Mouse (Mus musculus): ENCODE results near the gene Ift27. TPM values are rescaled to one million over a fixed set of nuclear protein-coding genes. Genes with fewer than 3 reads are reported as not detected.

Ift27 gene
- polyA plus RNA-seq, 1 experiment: 38.7 TPM

GRCm38 (mm10) chr15:78117731-78118130, 56.2 kb downstream of the Ift27 start:
- Histone ChIP-seq H3K4me2 (ENCODE audit: low read depth) (no peak overlapping the region), H3K4me3 (no peak overlapping the region), H3K27me3 (ENCODE audit: control insufficient read depth, insufficient read depth, insufficient read length) (peaks cover 18% of the 10 kb centered on the region), H3ac (ENCODE audit: control insufficient read depth, insufficient read length) (no peak overlapping the region), H3K36me3 (ENCODE audit: control insufficient read depth, insufficient read depth) (no peaks in the 10 kb centered on the region), H3K79me2 (ENCODE audit: control insufficient read depth, insufficient read depth) (no peaks in the 10 kb centered on the region)
- TF ChIP-seq USF1 (IDR thresholded peaks at IDR 0.05; ENCODE audit: low read depth) (no peak), SRF (IDR thresholded peaks at IDR 0.05; ENCODE audit: control insufficient read depth, insufficient read length, low read depth) (no peak), TCF3 (IDR thresholded peaks at IDR 0.05; ENCODE audit: insufficient read length, low read depth) (no peak), CEBPB (IDR thresholded peaks at IDR 0.05; ENCODE audit: insufficient read depth, poor library complexity, severe bottlenecking) (no peak), MYOG (IDR thresholded peaks at IDR 0.05; ENCODE audit: control insufficient read depth in 1 of 3, insufficient read depth in 1 of 3, insufficient read length in 2 of 3, low read depth in 2 of 3) (no peak), MAX (IDR thresholded peaks at IDR 0.05; ENCODE audit: low read depth) (no peak), TCF12 (IDR thresholded peaks at IDR 0.05; ENCODE audit: insufficient read depth, poor library complexity, severe bottlenecking) (no peak), POLR2AphosphoS2 (IDR thresholded peaks at IDR 0.05; ENCODE audit: insufficient read length, low read depth) (no peak), POLR2A (IDR thresholded peaks at IDR 0.05; ENCODE audit: insufficient read length, low read depth) (no peak), E2F4 (IDR thresholded peaks at IDR 0.05; ENCODE audit: insufficient read depth) (no peak), REST (IDR thresholded peaks at IDR 0.05; ENCODE audit: insufficient read depth, insufficient read length) (no peak), MYOD1 (IDR thresholded peaks at IDR 0.05; ENCODE audit: control insufficient read depth in 1 of 3, insufficient read length in 2 of 3, low read depth in 2 of 3) (no peak)

GRCm38 (mm10) chr15:78116936-78117335, 57.0 kb downstream of the Ift27 start:
- no peak overlapping the region for H3ac ChIP-seq (ENCODE audit: control insufficient read depth, insufficient read length)
- H3K4me2 ChIP-seq (ENCODE audit: low read depth): no peak overlapping the region
- H3K79me2 ChIP-seq (ENCODE audit: control insufficient read depth, insufficient read depth): no peaks in the 10 kb centered on the region
- no peak for TF ChIP-seq USF1 (IDR thresholded peaks at IDR 0.05; ENCODE audit: low read depth)
- H3K36me3 ChIP-seq (ENCODE audit: control insufficient read depth, insufficient read depth): no peaks in the 10 kb centered on the region
- H3K27me3 ChIP-seq (ENCODE audit: control insufficient read depth, insufficient read depth, insufficient read length): peaks cover 18% of the 10 kb centered on the region
- H3K4me3 ChIP-seq: no peak overlapping the region

- Histone ChIP-seq H3ac (ENCODE audit: control insufficient read depth, insufficient read length) (no peak overlapping the region), H3K27me3 (ENCODE audit: control insufficient read depth, insufficient read depth, insufficient read length) (peaks cover 20% of the 10 kb centered on the region), H3K4me3 (no peak overlapping the region), H3K36me3 (ENCODE audit: control insufficient read depth, insufficient read depth) (no peaks in the 10 kb centered on the region), H3K4me2 (ENCODE audit: low read depth) (no peak overlapping the region), H3K79me2 (ENCODE audit: control insufficient read depth, insufficient read depth) (no peaks in the 10 kb centered on the region)
- TF ChIP-seq USF1 (IDR thresholded peaks at IDR 0.05; ENCODE audit: low read depth) (no peak), MYOD1 (IDR thresholded peaks at IDR 0.05; ENCODE audit: control insufficient read depth in 1 of 3, insufficient read length in 2 of 3, low read depth in 2 of 3) (no peak), POLR2A (IDR thresholded peaks at IDR 0.05; ENCODE audit: insufficient read length, low read depth) (no peak), TCF12 (IDR thresholded peaks at IDR 0.05; ENCODE audit: insufficient read depth, poor library complexity, severe bottlenecking) (no peak), SRF (IDR thresholded peaks at IDR 0.05; ENCODE audit: control insufficient read depth, insufficient read length, low read depth) (no peak), MAX (IDR thresholded peaks at IDR 0.05; ENCODE audit: low read depth) (no peak), MYOG (IDR thresholded peaks at IDR 0.05; ENCODE audit: control insufficient read depth in 1 of 3, insufficient read depth in 1 of 3, insufficient read length in 2 of 3, low read depth in 2 of 3) (no peak), E2F4 (IDR thresholded peaks at IDR 0.05; ENCODE audit: insufficient read depth) (no peak), TCF3 (IDR thresholded peaks at IDR 0.05; ENCODE audit: insufficient read length, low read depth) (no peak), CEBPB (IDR thresholded peaks at IDR 0.05; ENCODE audit: insufficient read depth, poor library complexity, severe bottlenecking) (no peak), REST (IDR thresholded peaks at IDR 0.05; ENCODE audit: insufficient read depth, insufficient read length) (no peak), POLR2AphosphoS2 (IDR thresholded peaks at IDR 0.05; ENCODE audit: insufficient read length, low read depth) (no peak)
Measured at GRCm38 (mm10) chr15:78116244-78116643, 57.7 kb downstream of the Ift27 start.

Other genes starting within 250 kb of the Ift27 start
- 383 TPM for gene Txn2, start 245.1 kb downstream of the Ift27 start, polyA plus RNA-seq (2012; fragmentation: generic; extraction: Trizol)
- 4.8 TPM for gene Foxred2, start 217.4 kb downstream of the Ift27 start, polyA plus RNA-seq (2012; fragmentation: generic; extraction: Trizol)
- 461 TPM for gene Eif3d, start 203.3 kb downstream of the Ift27 start, polyA plus RNA-seq (2012; fragmentation: generic; extraction: Trizol)
- 0.04 TPM for gene Cacng2, start 54.1 kb downstream of the Ift27 start, polyA plus RNA-seq (2012; fragmentation: generic; extraction: Trizol)
- gene Pvalb, start 32.3 kb upstream of the Ift27 start, polyA plus RNA-seq (2012; fragmentation: generic; extraction: Trizol): 5.4 TPM
- 0.79 TPM for gene Ncf4, start 70.7 kb upstream of the Ift27 start, polyA plus RNA-seq (2012; fragmentation: generic; extraction: Trizol)
- 0.14 TPM for gene Csf2rb2, start 131.6 kb upstream of the Ift27 start, polyA plus RNA-seq (2012; fragmentation: generic; extraction: Trizol)
- 0.08 TPM for gene Csf2rb, start 151.6 kb upstream of the Ift27 start, polyA plus RNA-seq (2012; fragmentation: generic; extraction: Trizol)
- gene Tex33, start 221.8 kb upstream of the Ift27 start, polyA plus RNA-seq (2012; fragmentation: generic; extraction: Trizol): not detected
- gene Tst, start 231.8 kb upstream of the Ift27 start, polyA plus RNA-seq (2012; fragmentation: generic; extraction: Trizol): 9.8 TPM
- 77.1 TPM for gene Mpst, start 232.3 kb upstream of the Ift27 start, polyA plus RNA-seq (2012; fragmentation: generic; extraction: Trizol)

Data from myocyte (in vitro differentiated cells).